Mouse (Mus musculus) Patski (cell line): Measurements from ENCODE around the gene Pde10a. TPM values are rescaled to one million over a fixed set of nuclear protein-coding genes. Genes with fewer than 3 reads are reported as not detected.
A peak's percentile ranks its signal among the peaks of the same experiment; 100 is the strongest.

Source experiments
- ATAC-seq: fragments of 100-300 bp; one replicate; pipeline ENCODE4 v1.8.0; 2021
- CTCF ChIA-PET: fragments of 350-600 bp; sonication (Branson Sonifier 250); formaldehyde crosslinking; loops from one replicate; lab custom pipeline; 2022; ENCODE audit warnings: inconsistent platforms; lab: Charles Lee
- POLR2A ChIA-PET: fragments of 350-600 bp; sonication (Branson Sonifier 250); formaldehyde crosslinking; loops from one replicate; lab custom pipeline; 2022; ENCODE audit warnings: antibody characterized with exemption, inconsistent platforms; lab: Charles Lee
- DNase-seq: peaks from one replicate; pipeline ENCODE4 v3.0.0-alpha.2; 2011; ENCODE audit warnings: low read depth, low spot score
- H3K27me3 ChIP-seq: fragments of 371-371 bp; one replicate; pipeline ENCODE4 v1.5.1; 2021
- CTCF ChIP-seq: fragments of 100-300 bp; IDR thresholded peaks from one replicate; pipeline ENCODE4 v1.5.1; 2021
- in situ Hi-C: fragments of 300-500 bp; cut with MboI; formaldehyde crosslinking; loops from 3 replicates; pipeline ENCODE4 v1.11.1; 2018; ENCODE audit warnings: low pct_unique_long_range_greater_than_20kb, mixed read lengths
- polyA plus RNA-seq: library from polyadenylated mRNA; unstranded; gene quantifications from one replicate; pipeline ENCODE4 v1.2.3, GENCODE M21; 2021

Pde10a gene
- polyA plus RNA-seq, 1 experiment from 2014 or later: 7.7 TPM

DNA sequence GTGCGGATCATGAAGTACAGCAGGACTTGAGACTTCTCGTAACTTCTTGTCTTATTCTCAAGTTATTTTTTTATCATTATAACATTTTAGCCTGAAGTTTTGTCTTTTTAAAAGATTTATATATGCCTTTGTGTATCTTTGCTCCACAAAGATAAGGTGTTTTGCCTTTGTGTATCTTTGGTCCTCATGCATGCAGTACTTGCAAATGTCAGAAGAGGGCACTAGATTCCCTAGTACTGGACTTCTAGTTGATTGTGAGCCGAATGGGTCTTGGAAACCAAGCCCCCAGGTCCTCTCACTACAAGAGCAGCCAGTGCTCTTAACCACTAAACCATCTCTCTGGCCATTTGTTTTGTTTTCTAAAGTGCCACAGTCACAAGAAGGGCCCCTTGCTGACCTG, 55.2 kb downstream of the Pde10a start:
- in situ Hi-C loops: no loop called here
- ChIA-PET CTCF (no interaction called here), POLR2A (no interaction called here)
- peak; percentile 60 for TF ChIP-seq CTCF
- no peaks in the 10 kb centered on the region for H3K27me3 ChIP-seq
- DNase-seq (no peak), ATAC-seq (no peak)

DNA sequence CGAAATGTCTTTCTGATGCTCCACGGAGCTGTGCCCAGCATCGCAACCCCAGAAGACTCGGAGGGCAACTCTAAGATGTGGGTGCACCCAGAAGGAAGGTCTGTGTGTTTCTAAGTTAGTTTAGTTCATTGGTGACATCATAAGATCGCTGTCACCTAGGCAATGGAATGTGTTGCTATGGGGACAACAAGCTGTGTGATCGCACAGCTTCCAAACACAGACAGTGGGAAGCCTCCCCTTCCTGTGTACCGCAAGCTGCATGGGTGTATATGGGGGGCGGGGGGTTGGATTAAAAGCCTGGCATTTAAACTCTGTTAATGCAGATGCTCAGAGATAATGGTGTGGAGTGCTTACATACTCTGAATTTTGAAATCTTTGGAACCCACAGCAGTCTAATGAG, 56.4 kb downstream of the Pde10a start:
- H3K27me3 ChIP-seq: no peaks in the 10 kb centered on the region
- in situ Hi-C loops: no loop called here
- DNase-seq: no peak
- no peak for TF ChIP-seq CTCF
- POLR2A ChIA-PET: no interaction called here
- CTCF ChIA-PET: no interaction called here
- ATAC-seq: no peak

GRCm38 (mm10) chr17:8592427-8593277, 67.5 kb downstream of the Pde10a start:
- ATAC-seq (peak; percentile 78), DNase-seq (no peak)
- H3K27me3 ChIP-seq: peaks cover 18% of the 10 kb centered on the region
- POLR2A ChIA-PET: no interaction called here
- CTCF ChIA-PET: interaction anchor here (0.8 to 3.5 kb wide), 7 partner anchors 9 to 131 kb away, joined by 3 to 37 read pairs (median 3); no protein-coding TSS in a partner anchor
- in situ Hi-C loops: loop anchor here (5.0 kb wide), 1 partner anchor 125 kb away; no protein-coding TSS in a partner anchor
- peak; percentile 89 for TF ChIP-seq CTCF

DNA sequence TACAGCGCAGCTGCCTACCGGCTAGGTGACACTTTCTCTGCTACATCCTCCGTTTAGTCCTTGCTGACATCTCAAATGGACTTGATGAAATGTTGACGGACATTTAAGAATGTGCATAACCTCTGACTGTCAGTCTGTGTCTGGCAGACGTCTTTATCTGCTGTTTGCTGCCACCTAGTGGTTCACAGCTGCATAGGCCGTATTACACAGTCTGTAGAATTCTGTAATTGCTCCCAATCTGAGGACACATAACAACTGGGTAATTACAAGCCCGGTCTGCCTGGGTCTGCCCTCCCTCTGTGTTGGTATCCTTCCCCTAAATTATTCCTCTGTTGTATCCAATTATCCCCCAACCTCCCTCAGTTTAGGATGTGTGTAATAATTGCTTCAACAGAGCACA, 72.6 kb downstream of the Pde10a start:
- H3K27me3 ChIP-seq: peaks cover 27% of the 10 kb centered on the region
- ChIA-PET POLR2A (no interaction called here), CTCF (interaction anchor here (0.9 kb wide), 1 partner anchor 70 kb away, joined by 4 read pairs; no protein-coding TSS in a partner anchor)
- DNase-seq: no peak
- in situ Hi-C loops: no loop called here
- peak; percentile 89 for TF ChIP-seq CTCF
- ATAC-seq: no peak

- ChIA-PET CTCF (no interaction called here), POLR2A (no interaction called here)
- peaks cover 37% of the 10 kb centered on the region for H3K27me3 ChIP-seq
- in situ Hi-C loops: no loop called here
- no peak for TF ChIP-seq CTCF
- ATAC-seq: no peak
- DNase-seq: no peak
Observed at GRCm38 (mm10) chr17:8602976-8603375, 77.8 kb downstream of the Pde10a start.

DNA sequence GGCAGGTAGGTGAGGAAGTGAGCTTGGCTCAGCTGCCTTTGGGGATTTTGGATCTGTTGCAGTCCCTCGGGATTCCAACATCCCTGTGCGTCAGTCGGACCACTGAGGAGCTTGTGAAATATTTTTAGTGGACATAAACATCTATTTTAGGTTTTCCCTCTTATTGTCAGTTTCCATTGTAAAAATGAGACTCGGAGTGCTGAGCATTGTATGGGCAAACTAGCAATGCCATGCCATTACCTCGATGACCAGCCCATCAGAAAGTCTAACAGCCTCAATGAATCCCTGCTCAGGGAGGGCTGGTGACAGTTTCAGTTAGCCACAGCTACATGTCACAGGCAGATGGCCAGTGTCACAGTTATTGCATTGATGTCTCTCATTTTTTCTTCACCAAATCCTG, 80.7 kb downstream of the Pde10a start:
- in situ Hi-C loops: no loop called here
- ATAC-seq: no peak
- ChIA-PET CTCF (no interaction called here), POLR2A (no interaction called here)
- no peak for DNase-seq
- peaks cover 34% of the 10 kb centered on the region for H3K27me3 ChIP-seq
- no peak for TF ChIP-seq CTCF

- ATAC-seq: no peak
- in situ Hi-C loops: no loop called here
- no peak for TF ChIP-seq CTCF
- ChIA-PET CTCF (no interaction called here), POLR2A (no interaction called here)
- H3K27me3 ChIP-seq: peaks cover 32% of the 10 kb centered on the region
- DNase-seq: no peak
Observed at GRCm38 (mm10) chr17:8606695-8607094, 81.5 kb downstream of the Pde10a start.

GRCm38 (mm10) chr17:8611916-8612315, 86.7 kb downstream of the Pde10a start:
- ChIA-PET CTCF (no interaction called here), POLR2A (no interaction called here)
- in situ Hi-C loops: loop anchor here (5.0 kb wide), 1 partner anchor 330 kb away; no protein-coding TSS in a partner anchor
- TF ChIP-seq CTCF: no peak
- peaks cover 38% of the 10 kb centered on the region for H3K27me3 ChIP-seq
- ATAC-seq: no peak
- no peak for DNase-seq

- H3K27me3 ChIP-seq: peaks cover 31% of the 10 kb centered on the region
- POLR2A ChIA-PET: no interaction called here
- DNase-seq (no peak), ATAC-seq (no peak)
- TF ChIP-seq CTCF: peak; percentile 81
- CTCF ChIA-PET: interaction anchor here (0.8 to 2.0 kb wide), 5 partner anchors 117 to 379 kb away, joined by 3 to 7 read pairs (median 3); no protein-coding TSS in a partner anchor
- in situ Hi-C loops: loop anchor here (5.0 kb wide), 1 partner anchor 328 kb away; no protein-coding TSS in a partner anchor
Observed at GRCm38 (mm10) chr17:8613882-8614551, 88.8 kb downstream of the Pde10a start.

GRCm38 (mm10) chr17:8620346-8620745, 95.2 kb downstream of the Pde10a start:
- POLR2A ChIA-PET: no interaction called here
- DNase-seq (no peak), ATAC-seq (no peak)
- CTCF ChIA-PET: interaction anchor here (1.4 kb wide), 1 partner anchor 22 kb away, joined by 3 read pairs; no protein-coding TSS in a partner anchor
- H3K27me3 ChIP-seq: peaks cover 31% of the 10 kb centered on the region
- in situ Hi-C loops: no loop called here
- no peak for TF ChIP-seq CTCF

- ATAC-seq (no peak), DNase-seq (no peak)
- ChIA-PET POLR2A (no interaction called here), CTCF (interaction anchor here (1.4 kb wide), 1 partner anchor 21 kb away, joined by 3 read pairs; no protein-coding TSS in a partner anchor)
- in situ Hi-C loops: no loop called here
- H3K27me3 ChIP-seq: peaks cover 27% of the 10 kb centered on the region
- TF ChIP-seq CTCF: no peak
Observed at GRCm38 (mm10) chr17:8621105-8621504, 95.9 kb downstream of the Pde10a start.
